Mouse (Mus musculus): ENCODE measurements around the gene Aldh1l1.

The Aldh1l1 gene

DNA sequence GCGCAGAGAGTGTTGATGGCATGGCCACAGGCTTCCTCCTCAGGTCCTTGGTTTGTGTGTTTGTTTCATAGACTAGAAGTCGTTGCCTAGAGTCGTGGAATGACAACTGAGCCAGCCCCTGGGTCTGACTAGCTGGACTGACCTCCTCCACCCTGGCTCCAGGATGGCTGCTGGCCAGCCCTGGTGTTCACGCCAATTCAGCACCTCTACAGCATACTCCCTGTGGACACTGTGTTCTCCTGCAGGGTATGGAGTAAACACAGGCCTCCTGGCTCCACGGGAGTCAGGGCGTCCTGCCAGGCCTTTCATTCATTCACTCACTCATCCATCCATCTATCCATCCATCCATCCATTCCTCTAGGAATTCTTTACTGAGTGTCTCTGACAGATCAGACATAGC is 22.9 kb downstream of the Aldh1l1 start:
- no peak for DNase-seq

DNA sequence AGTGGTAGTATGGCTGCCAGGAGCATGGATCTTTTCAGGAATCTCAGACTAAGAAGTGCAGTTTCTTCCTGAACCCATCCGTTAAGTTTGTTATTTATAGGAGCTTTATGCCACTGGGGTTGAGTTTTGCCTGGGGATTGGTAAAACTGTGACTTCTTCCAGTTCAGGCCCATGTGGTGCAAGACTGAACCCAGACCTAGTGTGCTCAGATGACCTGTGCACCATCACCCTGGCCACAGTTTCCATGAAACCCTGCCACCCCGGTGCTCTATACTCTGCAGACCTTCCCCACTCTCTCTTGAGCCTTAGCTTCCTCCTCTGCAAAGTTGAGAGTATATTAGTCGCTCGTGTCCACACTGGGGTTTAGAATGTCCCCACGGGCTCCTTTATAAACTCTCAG is 26.2 kb downstream of the Aldh1l1 start:
- no peak for DNase-seq

DNA sequence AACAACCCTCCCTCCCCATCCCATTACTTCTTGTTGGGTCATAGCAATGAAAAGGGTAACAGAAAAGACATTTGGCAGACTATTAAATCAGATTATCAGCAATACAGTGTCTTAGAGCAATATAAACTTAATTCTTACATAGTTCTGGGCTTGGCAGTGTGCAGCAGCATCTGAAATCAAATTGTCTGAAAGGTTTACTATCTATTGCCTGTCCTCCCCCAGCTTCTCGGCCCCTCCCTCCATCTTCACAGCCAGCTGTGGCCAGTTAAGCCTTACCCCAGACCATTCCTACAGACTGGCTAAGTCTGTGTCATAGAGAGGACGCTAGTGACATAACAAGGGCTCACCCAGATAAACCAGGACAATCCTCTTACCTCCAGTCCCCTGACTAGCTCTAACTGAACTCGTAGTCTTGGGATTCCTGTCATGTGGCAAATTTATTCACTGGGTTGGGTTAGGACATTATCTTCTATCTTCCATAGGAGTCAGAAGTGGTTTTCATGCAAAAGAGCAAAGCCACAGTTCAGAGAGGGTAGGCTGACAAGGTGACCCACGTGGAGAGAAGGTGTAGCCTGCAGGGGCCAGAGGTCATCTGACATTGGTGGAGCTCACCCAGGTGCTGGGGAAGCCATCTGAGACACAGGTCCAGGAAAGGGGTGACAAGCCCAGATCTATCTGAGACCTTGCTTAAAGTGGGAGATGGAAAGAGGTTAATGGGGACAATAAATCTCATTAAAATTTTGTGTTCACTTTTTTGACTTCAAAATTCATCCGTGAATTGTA is 27.0 kb downstream of the Aldh1l1 start:
- no peak for DNase-seq

DNA sequence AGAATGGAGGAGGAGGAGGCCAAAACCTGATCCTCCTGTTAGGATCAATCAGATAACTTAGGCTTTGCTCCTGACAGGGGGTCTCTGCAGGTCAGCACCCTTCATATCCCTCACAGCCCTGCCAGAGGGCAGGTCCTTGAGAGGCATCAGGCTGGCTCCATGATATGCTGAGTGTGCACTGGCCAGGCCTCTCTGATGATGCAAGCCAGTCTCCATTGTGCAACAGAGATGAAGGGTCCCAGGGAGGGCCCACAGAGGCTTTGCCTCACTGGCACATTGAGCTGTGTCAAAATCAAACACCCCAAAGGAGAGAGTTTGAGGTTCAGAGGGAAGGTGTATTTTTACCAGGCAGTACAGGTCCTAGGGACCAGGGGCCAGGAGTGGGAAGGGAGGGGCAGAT is 28.1 kb downstream of the Aldh1l1 start:
- no peak for DNase-seq

DNA sequence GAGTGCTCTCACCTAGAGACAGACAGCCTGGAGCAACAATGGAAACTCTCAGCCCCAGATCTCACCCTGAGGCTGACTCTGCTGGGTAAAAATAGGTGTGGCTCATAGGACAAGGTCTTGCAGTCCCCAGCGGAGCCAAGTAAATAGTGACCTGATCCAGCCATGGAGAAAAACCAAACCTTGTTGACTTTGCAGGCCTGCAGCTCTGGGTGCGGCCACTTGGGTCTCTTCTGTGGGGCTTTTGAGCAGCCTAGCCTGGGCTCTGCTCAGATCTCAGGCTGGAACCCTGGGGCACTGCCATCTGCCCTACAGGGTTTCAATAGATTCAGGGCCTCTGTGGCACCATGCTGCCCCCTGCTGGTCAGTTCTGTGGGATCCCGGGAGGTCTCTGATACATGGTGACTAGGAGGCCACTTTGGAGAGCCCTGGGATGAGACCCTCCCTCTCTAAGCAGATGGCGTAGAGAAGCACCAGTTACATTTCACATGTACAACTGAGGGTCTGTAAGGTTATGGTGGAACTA is 28.7 kb downstream of the Aldh1l1 start:
- peak; percentile 97 for DNase-seq

DNA sequence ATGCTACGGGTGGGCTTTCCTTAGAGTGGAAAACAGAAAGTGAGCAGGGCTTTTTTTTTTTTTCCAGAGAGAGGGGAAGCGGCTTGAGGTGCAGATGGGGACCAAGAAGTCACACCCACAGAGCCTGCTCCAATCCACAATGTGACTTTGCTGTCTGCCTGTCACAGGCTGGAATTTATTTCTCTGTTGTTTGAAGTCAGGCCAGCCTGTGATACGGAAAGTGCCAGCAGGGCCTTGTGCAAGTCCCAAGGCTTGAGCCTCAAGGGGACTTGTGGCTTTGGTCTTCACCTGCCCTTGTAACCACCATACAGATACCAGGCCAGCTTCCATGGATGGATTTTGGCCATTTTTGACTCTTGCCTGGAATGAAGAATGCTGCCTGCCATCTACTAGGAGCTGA is 32.7 kb downstream of the Aldh1l1 start:
- no peak for DNase-seq

DNA sequence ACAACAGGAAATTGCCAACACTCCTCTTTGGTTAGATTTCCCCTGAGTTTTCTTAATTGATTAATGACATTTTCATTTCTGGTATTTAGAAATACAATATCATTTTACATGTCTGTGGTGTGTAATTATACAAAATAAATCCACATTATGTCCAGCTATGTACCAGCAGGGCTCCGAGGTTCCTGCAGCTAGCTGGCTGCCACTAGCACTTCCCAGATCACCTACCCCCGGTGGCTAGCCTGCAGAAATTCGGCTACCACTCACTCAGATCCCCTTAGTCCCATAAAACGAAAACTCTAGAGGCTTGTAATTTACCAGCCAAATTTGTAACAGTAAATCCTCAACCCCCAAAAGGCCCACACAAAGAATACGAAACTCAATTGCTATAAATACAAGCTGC is 33.1 kb downstream of the Aldh1l1 start:
- no peak for DNase-seq

DNA sequence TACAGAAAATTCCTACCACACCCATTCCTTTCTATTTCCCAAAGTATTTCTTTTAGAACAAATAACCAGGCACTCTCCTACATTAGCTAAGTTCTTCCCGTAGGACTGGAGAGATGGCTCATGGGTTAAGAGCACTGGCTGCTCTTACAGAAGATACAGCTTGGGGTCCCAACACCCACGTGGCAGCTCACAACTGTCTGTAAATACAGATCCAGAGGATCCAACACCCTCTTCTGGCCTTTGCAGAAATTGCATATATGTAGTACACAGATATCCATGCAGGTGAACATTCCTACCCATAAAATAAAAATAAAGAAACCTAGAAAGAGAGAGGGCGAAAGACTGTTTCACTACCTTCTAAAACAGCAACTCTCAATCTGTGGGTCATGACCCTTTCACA is 40.2 kb downstream of the Aldh1l1 start:
- DNase-seq: no peak

DNA sequence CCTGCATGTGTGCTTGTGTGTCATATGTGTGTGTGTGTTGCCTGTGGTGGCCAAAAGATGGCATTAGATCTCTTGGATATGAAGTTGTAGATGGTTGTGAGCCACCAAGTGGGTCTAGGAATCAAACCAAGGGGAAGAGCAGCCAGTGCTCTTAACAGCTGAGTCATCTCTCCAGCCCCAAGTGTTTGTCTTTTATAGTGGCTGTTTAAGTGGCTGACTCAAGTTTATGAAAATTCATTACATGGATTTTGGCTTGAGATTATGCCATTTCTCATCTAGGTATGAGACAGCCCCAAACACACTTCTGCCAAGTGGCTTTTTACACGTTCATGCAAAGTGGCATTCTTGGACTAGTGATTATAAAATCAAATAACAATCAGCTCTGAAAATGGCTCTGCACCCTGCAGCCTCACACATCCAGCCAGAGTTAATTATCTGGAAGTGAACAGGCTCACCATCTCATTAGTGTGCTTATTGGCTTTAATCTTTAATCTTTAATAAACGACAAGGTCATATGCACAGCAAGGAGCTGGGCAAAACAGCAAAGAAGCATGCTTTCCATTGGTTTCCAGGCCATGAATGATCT is 43.3 kb downstream of the Aldh1l1 start:
- no peak for DNase-seq

DNA sequence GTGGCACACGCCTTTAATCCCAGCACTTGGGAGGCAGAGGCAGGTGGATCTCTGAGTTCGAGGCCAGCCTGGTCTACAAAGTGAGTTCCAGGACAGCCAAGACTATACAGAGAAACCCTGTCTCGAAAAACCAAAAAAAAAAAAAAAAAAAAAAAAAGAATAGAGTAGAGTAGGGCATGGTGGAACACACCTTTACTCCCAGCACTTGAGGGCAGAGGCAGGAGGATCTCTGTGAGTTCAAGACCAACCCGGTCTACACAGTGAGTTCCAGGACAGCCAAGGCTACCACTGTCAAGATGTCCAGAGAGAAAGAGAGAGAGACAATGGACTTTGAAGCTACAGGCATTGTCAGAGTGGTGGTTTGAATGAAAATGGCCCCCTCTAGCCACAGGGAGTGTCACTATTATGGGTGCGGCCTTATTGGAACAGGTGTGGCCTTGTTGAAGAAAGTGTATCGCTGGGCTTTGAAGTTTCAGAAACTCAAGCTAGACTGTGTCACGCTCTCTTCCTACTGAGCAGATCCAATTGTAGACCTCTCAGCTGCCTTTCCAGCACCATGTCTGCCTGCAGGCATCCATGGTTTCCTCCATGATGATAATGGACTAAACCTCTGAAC is 46.5 kb downstream of the Aldh1l1 start:
- no peak for DNase-seq

DNA sequence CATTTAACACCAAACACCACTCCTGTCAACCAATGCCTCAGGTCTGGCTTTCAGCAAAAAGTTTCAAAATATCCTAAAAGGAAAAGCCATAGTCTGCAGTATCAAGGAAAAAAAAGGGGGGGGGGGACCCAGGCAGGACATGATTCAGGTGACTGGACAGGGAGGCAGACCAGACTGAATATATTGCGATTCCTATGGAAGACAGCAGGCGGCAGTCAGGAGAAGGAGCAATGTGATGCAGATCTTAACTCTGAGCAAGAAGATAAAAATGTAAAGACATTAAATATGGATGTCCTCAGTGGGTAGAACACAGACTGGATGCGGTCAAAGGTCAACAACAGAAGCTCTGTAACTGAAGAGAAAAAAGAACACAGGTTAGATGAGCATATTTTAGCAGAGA is 47.3 kb downstream of the Aldh1l1 start:
- no peak for DNase-seq

DNA sequence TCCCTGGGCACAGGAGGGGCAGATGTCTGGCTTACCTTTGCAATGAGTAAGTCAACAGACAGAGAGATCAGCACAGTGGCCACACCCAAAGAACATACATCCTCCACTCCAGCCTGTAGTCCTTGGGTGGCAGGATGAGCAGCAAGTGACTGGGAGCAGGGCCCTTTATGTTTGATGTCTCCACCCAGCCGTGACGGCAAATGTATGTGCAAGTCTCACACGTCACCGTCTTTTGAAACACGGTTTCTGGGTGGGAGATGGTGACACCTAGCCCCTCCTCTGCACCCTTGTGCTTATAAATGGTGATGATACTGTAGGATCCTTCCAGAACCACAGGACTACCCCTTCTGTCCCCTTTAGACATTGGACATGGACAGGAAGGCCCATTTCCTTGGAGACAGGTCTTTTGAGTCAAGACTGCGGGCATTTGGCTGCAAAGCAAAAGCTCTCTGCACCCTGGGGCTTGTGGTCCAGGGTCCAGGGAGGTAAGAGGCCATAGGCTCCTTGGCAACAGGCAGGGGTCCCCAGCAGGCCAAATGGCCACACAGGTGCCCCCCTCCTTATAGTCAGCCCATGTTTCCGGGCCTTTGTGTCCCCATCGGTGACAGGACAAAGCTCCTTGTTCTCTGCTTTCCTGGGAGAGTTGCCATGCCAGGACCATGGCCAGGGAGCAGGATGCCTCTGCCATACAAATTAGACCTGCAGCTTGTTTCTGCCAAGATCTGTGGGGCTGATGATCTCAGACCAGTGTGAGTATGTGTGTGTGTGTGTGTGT is 48.7 kb downstream of the Aldh1l1 start:
- DNase-seq: peak; percentile 92

DNA sequence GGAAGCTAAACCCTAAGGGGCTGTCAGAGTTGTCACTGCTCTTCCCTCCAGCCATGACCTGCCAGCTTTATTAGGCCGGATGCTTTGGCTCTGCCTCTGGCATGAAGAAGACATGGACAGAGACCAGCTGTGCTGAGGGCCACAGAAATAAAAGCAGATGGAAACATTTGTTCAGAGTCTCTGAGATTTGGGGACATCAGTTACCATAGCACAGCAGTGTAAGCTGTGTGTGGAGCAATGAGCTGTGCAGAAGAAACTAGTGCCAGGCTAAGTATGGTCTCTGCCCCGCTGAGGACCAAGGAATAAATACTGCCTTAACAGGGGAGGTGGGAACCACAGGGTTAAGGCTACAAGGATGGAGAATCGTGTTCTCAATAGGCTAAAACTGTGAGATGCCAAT is 50.6 kb downstream of the Aldh1l1 start:
- no peak for DNase-seq

DNA sequence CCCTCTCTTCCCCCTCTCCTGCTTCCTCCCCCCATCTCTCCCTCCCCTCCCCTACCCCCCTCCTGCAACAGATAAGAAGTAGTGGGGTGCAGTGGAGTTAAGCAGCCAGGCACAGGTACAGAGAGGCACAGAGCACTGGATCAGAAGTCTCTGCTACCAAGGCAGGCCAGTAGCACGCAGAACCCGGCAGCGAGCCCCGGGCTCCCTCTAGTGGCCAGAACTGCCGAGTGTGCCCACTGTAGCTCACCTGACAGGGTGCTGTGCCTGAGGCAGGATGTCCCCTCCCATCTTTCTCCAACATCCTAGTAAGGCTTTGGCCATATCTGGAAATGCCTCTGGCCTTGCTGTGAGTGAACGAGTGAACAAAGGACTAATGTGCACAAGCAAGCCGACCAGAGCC is 51.7 kb downstream of the Aldh1l1 start:
- DNase-seq: peak; percentile 90

DNA sequence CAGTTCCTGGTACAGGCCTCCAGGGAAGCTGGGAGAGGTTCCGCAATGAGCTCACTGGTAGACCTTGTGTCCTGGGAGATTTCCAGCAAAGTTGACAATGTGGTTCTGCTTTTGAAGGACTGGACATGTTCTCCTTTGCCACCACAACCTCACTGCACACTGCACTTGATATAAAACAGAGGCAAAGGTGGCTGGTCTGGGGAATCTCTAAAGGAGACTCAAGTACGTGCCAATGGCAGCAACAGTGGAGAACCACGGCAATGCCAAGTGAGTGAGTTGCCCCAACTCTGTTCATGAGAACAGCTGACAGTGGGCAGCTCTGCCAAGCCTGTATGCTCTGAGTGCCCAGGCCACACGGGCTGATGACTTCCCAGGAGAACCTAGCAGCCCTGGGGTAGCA is 53.0 kb downstream of the Aldh1l1 start:
- DNase-seq: no peak

DNA sequence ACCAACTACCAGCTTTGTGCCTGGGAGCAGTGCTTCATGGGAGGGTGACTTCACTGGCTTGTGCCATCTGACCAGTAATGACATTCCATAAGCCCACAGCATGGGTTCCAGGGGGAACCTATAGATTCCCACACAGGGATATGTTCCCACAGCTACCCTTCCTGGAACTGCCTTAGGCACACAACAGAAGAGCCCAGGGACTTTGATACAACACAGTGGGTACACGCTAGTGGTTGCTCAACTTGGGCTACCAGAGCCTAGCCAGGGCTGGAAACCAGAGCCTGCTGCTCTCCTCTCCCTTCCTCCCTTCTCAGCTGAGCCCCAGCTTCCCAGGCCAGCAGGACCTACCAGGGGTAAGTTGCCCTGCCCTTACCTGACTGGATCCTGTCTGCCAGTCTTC is 54.3 kb downstream of the Aldh1l1 start:
- DNase-seq: no peak

DNA sequence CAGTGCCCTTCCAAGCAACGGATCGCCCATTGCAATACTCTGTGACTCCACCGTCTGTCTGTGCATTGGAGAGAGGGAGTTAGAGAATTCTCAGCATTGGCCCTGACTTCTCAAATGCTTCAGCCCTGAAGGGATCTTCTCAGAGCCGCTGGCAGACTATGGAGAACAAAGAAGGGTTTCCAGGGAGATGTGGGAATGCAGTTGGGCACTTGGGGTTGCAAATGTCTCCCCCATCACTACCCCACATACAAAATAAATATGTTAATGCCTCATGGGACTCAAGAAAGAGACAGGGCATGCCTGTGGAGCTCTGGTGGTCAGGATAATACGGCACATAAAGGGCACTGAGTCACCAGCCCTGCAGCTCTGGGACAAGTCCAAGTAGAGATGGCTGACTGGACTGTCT is 55.1 kb downstream of the Aldh1l1 start:
- no peak for DNase-seq

DNA sequence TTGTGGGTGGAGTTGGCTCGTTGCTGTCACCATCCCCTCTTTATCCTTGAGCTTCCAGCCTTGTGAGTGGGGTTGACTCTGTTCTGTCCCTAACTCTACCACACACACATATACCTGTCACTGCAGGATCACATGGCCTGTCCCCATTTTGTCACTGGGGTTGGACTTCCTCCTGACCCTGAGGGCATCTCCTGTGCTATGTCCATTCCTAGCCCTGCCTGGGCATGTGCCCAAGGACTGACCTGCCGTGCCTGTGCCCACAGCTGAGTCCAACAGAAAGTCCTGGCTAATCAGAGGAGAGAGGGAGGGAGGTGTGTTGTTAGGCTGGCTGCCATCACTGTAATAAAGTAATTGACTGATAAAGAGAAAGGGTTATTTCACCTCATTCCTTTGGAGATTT is 58.2 kb downstream of the Aldh1l1 start:
- no peak for DNase-seq

DNA sequence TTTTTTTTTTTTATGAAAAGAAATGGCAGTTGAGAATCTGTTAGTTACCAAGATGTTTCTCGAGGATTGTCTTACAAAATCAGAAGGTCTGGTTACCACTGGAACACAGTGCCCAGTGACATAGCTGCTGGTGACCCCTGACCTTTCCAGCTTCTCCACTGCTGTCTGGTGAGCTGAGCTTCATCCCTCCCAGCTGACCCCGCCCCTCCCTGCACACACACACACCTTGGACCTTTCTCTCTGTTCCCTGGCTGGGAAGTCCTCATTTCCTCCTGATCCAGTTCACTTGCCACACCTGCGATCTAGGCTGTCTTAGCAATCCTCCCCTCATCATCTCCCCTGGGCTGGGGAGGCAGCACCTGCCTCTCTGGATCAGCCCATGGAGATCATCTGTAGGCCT is 60.0 kb downstream of the Aldh1l1 start:
- DNase-seq: no peak

DNA sequence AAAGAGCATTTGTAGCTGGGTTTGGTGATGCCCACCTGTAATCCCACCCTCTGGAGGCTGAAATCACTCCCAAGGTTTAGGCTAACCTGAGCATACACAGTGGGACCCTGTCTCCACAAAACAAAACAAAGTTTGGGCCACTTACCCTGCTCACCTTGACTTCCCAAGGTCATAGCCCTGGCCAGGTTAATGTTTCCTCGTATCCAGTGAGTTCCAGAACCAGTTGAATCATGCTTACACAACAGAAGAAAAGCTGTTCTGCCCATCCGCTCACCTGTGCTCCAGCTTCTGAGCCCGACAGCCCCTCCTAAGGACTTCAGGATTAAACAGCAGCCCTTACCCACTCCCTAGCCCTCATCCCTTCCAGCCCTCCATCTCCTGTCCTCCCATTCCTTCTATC is 60.8 kb downstream of the Aldh1l1 start:
- no peak for DNase-seq

DNA sequence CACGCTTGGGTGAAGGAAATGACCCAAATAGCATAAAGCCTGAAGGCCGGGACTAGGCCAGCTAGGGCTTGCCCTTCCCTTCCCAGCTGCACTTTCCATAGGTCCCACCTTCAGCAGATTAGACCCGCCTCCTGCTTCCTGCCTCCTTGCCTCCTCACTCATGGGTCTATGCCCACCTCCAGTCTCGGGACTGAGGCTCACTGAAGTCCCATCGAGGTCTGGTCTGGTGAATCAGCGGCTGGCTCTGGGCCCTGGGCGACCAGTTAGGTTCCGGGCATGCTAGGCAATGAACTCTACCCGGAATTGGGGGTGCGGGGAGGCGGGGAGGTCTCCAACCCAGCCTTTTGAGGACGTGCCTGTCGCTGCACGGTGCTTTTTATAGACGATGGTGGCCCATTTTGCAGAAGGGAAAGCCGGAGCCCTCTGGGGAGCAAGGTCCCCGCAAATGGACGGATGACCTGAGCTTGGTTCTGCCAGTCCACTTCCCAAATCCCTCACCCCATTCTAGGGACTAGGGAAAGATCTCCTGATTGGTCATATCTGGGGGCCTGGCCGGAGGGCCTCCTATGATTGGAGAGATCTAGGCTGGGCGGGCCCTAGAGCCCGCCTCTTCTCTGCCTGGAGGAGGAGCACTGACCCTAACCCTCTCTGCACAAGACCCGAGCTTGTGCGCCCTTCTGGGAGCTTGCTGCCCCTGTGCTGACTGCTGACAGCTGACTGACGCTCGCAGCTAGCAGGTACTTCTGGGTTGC is 64.1 kb downstream of the Aldh1l1 start:
- DNase-seq: no peak

DNA sequence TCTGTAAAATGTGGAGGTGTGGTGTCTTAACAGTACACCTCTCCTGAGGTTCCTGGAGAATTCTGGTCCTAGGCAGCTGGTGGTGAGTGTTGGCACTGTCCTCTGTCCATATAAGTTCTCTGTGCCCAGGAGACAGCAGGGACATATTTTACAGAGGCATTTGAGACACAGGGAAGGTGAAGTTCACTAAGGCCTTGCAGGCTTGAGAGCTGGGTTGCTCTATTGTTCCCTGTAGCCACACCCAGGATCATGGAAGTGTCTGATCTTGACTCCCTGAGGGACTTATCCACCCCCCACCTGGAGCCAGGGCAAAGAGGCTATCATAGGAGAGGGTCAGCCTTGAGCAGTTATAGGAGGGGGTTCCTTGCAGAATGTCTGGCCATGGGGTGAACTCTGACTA is 65.0 kb downstream of the Aldh1l1 start:
- no peak for DNase-seq

DNA sequence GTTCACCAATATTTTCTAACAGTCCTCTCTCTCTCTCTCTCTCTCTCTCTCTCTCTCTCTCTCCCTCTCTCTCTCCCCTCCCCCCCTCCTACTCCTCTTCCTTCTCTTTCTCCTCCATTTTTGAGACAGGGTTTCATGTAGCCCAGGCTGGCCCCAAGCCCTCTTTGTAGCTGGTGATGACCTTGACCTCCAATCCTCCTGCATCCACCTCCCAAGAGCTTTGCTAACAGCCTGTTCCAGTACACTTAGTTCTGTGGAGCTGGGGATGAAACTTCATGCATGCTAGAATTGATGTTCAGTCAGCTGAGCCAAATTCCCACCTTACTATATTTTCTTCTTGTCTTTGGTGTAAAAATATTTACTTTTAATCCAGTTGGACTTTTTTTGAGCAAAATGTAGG is 67.0 kb downstream of the Aldh1l1 start:
- no peak for DNase-seq
